Mouse (Mus musculus): ENCODE measurements around the gene Vmn1r27. TPM values are rescaled to one million over a fixed set of nuclear protein-coding genes. Genes with fewer than 3 reads are reported as not detected.

The Vmn1r27 gene
- polyA plus RNA-seq (2012; ENCODE audit: insufficient read depth, low replicate concordance): not detected in 2 replicates

GRCm38 (mm10) chr6:58218721-58219120 lies at the start of gene Vmn1r27:
Vmn1r27 (minus strand) TSS chr6:58218821.
- no peaks in the 10 kb centered on the region for H3K27me3 ChIP-seq (replicated peaks)
- TF ChIP-seq GATA1 (IDR thresholded peaks at IDR 0.05; ENCODE audit: borderline replicate concordance, low read length) (no peak), FLI1 (IDR thresholded peaks at IDR 0.05; ENCODE audit: low read length) (no peak)
- no peaks in the 10 kb centered on the region for H3K4me1 ChIP-seq
- H3K36me3 ChIP-seq (replicated peaks; ENCODE audit: low read length): no peaks in the 10 kb centered on the region
- H3K9me3 ChIP-seq: no peaks in the 10 kb centered on the region
- no peak within 1 kb of the TSS for H3K4me3 ChIP-seq (replicated peaks)

- Histone ChIP-seq H3K27me3 (replicated peaks) (no peaks in the 10 kb centered on the region), H3K36me3 (replicated peaks; ENCODE audit: low read length) (no peaks in the 10 kb centered on the region), H3K4me3 (replicated peaks) (no peak within 1 kb of the TSS), H3K4me1 (no peaks in the 10 kb centered on the region), H3K9me3 (no peaks in the 10 kb centered on the region)
- no peak for TF ChIP-seq FLI1 (IDR thresholded peaks at IDR 0.05; ENCODE audit: low read length)
- TF ChIP-seq GATA1 (IDR thresholded peaks at IDR 0.05; ENCODE audit: borderline replicate concordance, low read length): no peak
Observed at GRCm38 (mm10) chr6:58261737-58262136, 43.1 kb upstream of the Vmn1r27 start, which contains the start of gene Vmn1r28. Vmn1r28 (plus strand) TSS chr6:58262037.

DNA sequence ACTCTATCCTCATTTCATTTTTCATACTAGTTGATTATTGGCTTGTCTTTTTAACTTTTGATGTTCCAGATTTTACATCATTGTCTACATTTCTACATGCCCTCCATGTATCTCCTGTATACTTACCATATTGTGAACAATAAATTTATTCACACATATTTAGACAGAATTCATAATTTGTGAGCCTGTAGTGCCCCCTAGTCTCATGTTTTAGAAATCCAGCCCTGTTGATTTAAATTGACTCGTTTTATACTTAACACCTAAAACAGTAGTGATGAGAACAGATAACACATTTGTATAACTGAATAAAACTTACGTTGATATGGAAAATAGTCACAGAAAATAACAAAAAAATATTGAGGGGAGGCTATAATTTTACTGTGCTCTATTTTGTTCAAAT lies 2.5 kb downstream of the Vmn1r27 start:
- Histone ChIP-seq H3K9me3 (no peaks in the 10 kb centered on the region), H3K36me3 (replicated peaks; ENCODE audit: low read length) (no peaks in the 10 kb centered on the region), H3K4me3 (replicated peaks) (no peak overlapping the region), H3K4me1 (no peaks in the 10 kb centered on the region), H3K27me3 (replicated peaks) (no peaks in the 10 kb centered on the region)
- no peak for TF ChIP-seq GATA1 (IDR thresholded peaks at IDR 0.05; ENCODE audit: borderline replicate concordance, low read length)
- no peak for TF ChIP-seq FLI1 (IDR thresholded peaks at IDR 0.05; ENCODE audit: low read length)

Other genes with a start within 250 kb of the Vmn1r27 start
- not detected in 2 replicates for gene Vmn1r25, start 238.0 kb downstream of the Vmn1r27 start, polyA plus RNA-seq (2012; ENCODE audit: insufficient read depth, low replicate concordance)
- gene Vmn1r26, start 203.7 kb downstream of the Vmn1r27 start, polyA plus RNA-seq (2012; ENCODE audit: insufficient read depth, low replicate concordance): not detected in 2 replicates
- gene Vmn1r28, start 43.2 kb upstream of the Vmn1r27 start, polyA plus RNA-seq (2012; ENCODE audit: insufficient read depth, low replicate concordance): 0.19 TPM in 1 of 2 replicates, not detected in the other
- gene Vmn1r29, start 82.7 kb upstream of the Vmn1r27 start, polyA plus RNA-seq (2012; ENCODE audit: insufficient read depth, low replicate concordance): not detected in 2 replicates
- not detected in 2 replicates for gene Vmn1r30, start 224.6 kb upstream of the Vmn1r27 start, polyA plus RNA-seq (2012; ENCODE audit: insufficient read depth, low replicate concordance)